Mouse (Mus musculus) limb, embryonic 14.5 days (tissue): Measurements from ENCODE around the gene Gm20388. TPM values are rescaled to one million over a fixed set of nuclear protein-coding genes. Genes with fewer than 3 reads are reported as not detected.

Experiments used
- ATAC-seq: fragments of 200-750 bp; cut with Nextera tagmentation; 2 replicates; pipeline ENCODE4 v1.8.0; 2017; ENCODE audit warnings: low read depth, moderate number of reproducible peaks, moderate TSS enrichment; ENCODE audit not compliant: low FRiP score
- DNase-seq: peaks from one replicate; pipeline ENCODE4 v3.0.0-alpha.2; 2015; ENCODE audit warnings: low spot score
- H3K27ac ChIP-seq: fragments of 300-500 bp; sonication (generic); replicated peaks from 2 replicates; pipeline ENCODE4 v1.5.1; 2014; ENCODE audit warnings: low read depth, mild to moderate bottlenecking, low read length, moderate library complexity, mixed read lengths
- H3K27me3 ChIP-seq: fragments of 300-500 bp; sonication (generic); 2 replicates; pipeline ENCODE4 v1.6.1; 2014; ENCODE audit warnings: low read length, mixed read lengths; ENCODE audit not compliant: control insufficient read depth, insufficient read depth
- H3K36me3 ChIP-seq: fragments of 300-500 bp; sonication (generic); 2 replicates; pipeline ENCODE4 v1.6.1; 2014; ENCODE audit warnings: mild to moderate bottlenecking, low read length, moderate library complexity, mixed read lengths; ENCODE audit not compliant: control insufficient read depth, insufficient read depth
- H3K4me1 ChIP-seq: fragments of 300-500 bp; sonication (generic); 2 replicates; pipeline ENCODE4 v1.6.1; 2014; ENCODE audit warnings: antibody characterized with exemption, low read length, mixed read lengths; ENCODE audit not compliant: control insufficient read depth, insufficient read depth
- H3K4me2 ChIP-seq: fragments of 300-500 bp; sonication (generic); replicated peaks from 2 replicates; pipeline ENCODE4 v1.6.1; 2014; ENCODE audit warnings: low read depth, mild to moderate bottlenecking, low read length, moderate library complexity; ENCODE audit not compliant: severe bottlenecking
- H3K4me3 ChIP-seq: fragments of 300-500 bp; sonication (generic); replicated peaks from 2 replicates; pipeline ENCODE4 v1.5.1; 2014; ENCODE audit warnings: low read length
- H3K9ac ChIP-seq: fragments of 300-500 bp; sonication (generic); 2 replicates; pipeline ENCODE4 v1.6.1; 2014; ENCODE audit warnings: mild to moderate bottlenecking, low read depth, low read length, moderate library complexity; ENCODE audit not compliant: severe bottlenecking
- H3K9me3 ChIP-seq: fragments of 300-500 bp; sonication (generic); 2 replicates; pipeline ENCODE4 v1.6.1; 2016; ENCODE audit warnings: low read length; ENCODE audit not compliant: control insufficient read depth
- POLR2A ChIP-seq: fragments of 200-500 bp; IDR thresholded peaks from 2 replicates; pipeline ENCODE4 v1.8.0; 2012; ENCODE audit warnings: inconsistent platforms, mild to moderate bottlenecking, moderate library complexity, borderline replicate concordance; ENCODE audit not compliant: insufficient read depth, insufficient read length; ENCODE audit errors: extremely low read depth
- WGBS: fragments of 180-500 bp; shearing (Covaris S2); extraction: QIAGEN DNeasy Blood & Tissue Kit; methylation state at CpG from one replicate; pipeline ENCODE4 v1.1.7; 2014; 5-methylcytosine and 5-hydroxymethylcytosine counted together
- polyA plus RNA-seq, 2 experiments: library from polyadenylated mRNA; depleted of rRNA in 1 of 2; stranded (reverse) in 1 of 2; unstranded in 1 of 2; fragments of >200 nt; fragmentation: Nextera tagmentation in 1 of 2; extraction: Ambion mirVana in 1 of 2; gene quantifications; 2 replicates each; pipeline versions ENCODE4 v1.2.1 to v1.2.3; 2012 to 2014

Gm20388 gene
- polyA plus RNA-seq, 2 experiments: 1.9 to 49.9 TPM

DNA sequence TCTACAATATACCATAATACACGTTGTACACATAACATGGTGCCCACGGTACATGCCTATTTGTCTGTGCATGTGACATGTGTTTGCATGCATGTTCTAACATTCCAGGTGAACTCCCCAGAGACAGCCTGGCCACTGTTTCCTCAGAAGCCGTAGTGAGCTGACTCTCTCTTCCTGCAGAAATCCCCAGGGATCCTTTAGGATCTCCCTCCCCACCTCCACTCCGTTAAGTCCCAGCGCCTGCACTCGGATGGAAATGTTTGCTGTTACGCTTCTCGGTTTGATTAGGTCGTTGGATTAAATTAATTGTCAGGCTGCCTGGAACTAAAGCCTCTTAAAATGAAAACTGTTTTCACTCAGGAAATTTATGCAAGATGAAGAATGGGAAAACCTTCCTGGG is 4352.4 kb downstream of the Gm20388 start:
- ATAC-seq: no peak
- Histone ChIP-seq H3K4me1 (peaks cover 24% of the 10 kb centered on the region), H3K4me2 (no peak overlapping the region), H3K9me3 (no peaks in the 10 kb centered on the region), H3K27me3 (no peaks in the 10 kb centered on the region), H3K36me3 (no peaks in the 10 kb centered on the region), H3K4me3 (no peak overlapping the region), H3K27ac (no peak overlapping the region), H3K9ac (no peak overlapping the region)
- DNase-seq: no peak
- TF ChIP-seq POLR2A: no peak
- WGBS: 45% methylated on average over 9 of the region's 9 CpGs

DNA sequence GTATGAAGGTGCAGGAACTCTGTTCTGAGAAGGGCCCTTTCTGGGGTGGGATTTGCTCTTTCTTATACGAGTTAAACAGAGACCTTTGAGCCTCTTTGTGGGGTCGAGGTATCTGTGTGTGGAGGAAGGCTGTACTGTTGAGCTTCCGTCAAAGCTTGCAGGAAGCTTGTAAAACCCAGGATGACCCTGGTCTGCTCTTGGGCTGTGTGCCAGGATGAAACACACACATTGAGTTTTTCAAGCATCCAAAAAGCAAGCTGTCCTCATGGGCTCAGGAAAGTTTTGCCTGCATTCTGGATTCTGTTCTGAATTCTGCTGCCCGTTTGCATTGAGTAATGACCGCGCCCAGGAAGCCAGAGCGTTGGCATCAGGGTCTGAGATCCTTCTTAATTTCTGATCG is 4353.4 kb downstream of the Gm20388 start:
- H3K4me2 ChIP-seq: no peak overlapping the region
- TF ChIP-seq POLR2A: no peak
- H3K27ac ChIP-seq: no peak overlapping the region
- 64% methylated on average over 8 of the region's 8 CpGs for WGBS
- ATAC-seq: no peak
- no peak for DNase-seq
- no peaks in the 10 kb centered on the region for H3K36me3 ChIP-seq
- no peak overlapping the region for H3K9ac ChIP-seq
- peaks cover 22% of the 10 kb centered on the region for H3K4me1 ChIP-seq
- no peak overlapping the region for H3K4me3 ChIP-seq
- no peaks in the 10 kb centered on the region for H3K27me3 ChIP-seq
- H3K9me3 ChIP-seq: no peaks in the 10 kb centered on the region

DNA sequence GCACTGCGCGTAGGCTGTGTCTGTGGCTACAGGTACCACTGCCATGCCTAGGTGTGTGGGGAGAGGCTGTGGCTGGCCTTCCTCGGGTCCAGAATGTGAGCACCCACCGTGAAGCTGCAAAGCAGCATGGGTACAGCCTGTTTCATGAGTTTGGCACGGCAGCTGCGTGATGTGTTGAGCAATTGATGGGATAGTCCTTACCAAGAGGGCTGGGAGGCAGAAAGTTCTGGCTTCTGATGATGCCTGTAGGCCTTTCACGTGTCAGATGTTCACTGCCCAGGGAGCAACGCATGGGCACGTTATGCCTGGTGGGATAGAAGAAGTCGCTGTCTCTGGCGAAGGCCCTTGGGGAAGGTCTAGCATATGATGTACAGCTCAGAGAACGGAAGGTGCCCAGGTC is 4354.0 kb downstream of the Gm20388 start:
- H3K27ac ChIP-seq: no peak overlapping the region
- no peak for TF ChIP-seq POLR2A

DNA sequence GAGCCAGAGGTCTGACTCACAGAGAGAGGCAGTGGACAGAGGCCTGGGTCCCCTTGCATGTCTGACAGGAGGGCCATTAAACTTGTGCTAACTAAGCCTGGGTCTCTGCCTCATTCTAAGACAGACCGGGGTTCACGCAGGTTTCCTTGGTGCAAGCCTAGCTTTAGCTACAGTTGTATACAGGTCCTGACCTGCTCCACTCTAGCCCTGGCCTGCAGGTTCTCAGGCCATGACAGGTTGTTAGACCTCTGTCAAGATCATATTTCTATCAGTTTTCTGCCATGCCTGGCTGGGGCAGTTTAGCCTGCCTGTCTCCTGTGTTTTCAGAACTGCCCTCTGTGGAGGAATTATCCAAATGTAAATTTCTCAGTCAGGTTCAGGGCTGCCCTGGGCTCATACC is 4354.5 kb downstream of the Gm20388 start:
- 82% methylated on average over 2 of the region's 2 CpGs for WGBS
- DNase-seq: no peak
- H3K36me3 ChIP-seq: no peaks in the 10 kb centered on the region
- peaks cover 28% of the 10 kb centered on the region for H3K4me1 ChIP-seq
- no peak for TF ChIP-seq POLR2A
- H3K4me2 ChIP-seq: no peak overlapping the region
- ATAC-seq: no peak
- H3K4me3 ChIP-seq: no peak overlapping the region
- no peak overlapping the region for H3K27ac ChIP-seq
- H3K9me3 ChIP-seq: no peaks in the 10 kb centered on the region
- H3K27me3 ChIP-seq: no peaks in the 10 kb centered on the region
- no peak overlapping the region for H3K9ac ChIP-seq

More for the DNA sequence above, 4354.0 kb downstream of the Gm20388 start:
- no peak for DNase-seq
- H3K4me1 ChIP-seq: peaks cover 23% of the 10 kb centered on the region
- H3K9me3 ChIP-seq: no peaks in the 10 kb centered on the region
- H3K9ac ChIP-seq: no peak overlapping the region
- H3K4me2 ChIP-seq: no peak overlapping the region
- no peaks in the 10 kb centered on the region for H3K27me3 ChIP-seq
- no peak for ATAC-seq
- H3K36me3 ChIP-seq: no peaks in the 10 kb centered on the region
- no peak overlapping the region for H3K4me3 ChIP-seq
- whole genome bisulfite sequencing: 84% methylated on average over 12 of the region's 12 CpGs

DNA sequence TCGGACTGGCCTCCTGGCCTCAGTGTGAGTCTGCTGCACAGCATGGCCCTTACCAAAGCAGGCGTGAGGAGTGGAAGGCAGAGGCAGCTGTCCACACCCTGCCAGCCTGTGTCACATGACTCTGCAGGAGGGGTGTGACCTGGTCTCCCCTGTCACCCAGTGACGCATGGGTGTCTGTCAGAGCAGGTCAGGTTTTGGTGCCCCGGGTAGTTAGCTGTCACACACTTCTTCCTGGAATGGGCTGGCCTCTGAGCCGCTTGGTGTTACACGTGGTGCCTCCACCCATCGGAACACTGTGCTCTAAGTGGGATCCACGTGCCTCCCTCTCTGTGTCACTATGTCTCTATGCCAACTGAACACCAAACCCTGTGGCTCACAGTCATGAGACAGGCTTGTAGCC is 4355.2 kb downstream of the Gm20388 start:
- H3K27ac ChIP-seq: no peak overlapping the region
- no peak for DNase-seq
- H3K4me1 ChIP-seq: peaks cover 33% of the 10 kb centered on the region
- 53% methylated on average over 8 of the region's 8 CpGs for WGBS
- H3K9me3 ChIP-seq: no peaks in the 10 kb centered on the region
- no peak overlapping the region for H3K4me2 ChIP-seq
- no peaks in the 10 kb centered on the region for H3K27me3 ChIP-seq
- H3K36me3 ChIP-seq: no peaks in the 10 kb centered on the region
- no peak for ATAC-seq
- H3K9ac ChIP-seq: no peak overlapping the region
- H3K4me3 ChIP-seq: no peak overlapping the region
- no peak for TF ChIP-seq POLR2A

DNA sequence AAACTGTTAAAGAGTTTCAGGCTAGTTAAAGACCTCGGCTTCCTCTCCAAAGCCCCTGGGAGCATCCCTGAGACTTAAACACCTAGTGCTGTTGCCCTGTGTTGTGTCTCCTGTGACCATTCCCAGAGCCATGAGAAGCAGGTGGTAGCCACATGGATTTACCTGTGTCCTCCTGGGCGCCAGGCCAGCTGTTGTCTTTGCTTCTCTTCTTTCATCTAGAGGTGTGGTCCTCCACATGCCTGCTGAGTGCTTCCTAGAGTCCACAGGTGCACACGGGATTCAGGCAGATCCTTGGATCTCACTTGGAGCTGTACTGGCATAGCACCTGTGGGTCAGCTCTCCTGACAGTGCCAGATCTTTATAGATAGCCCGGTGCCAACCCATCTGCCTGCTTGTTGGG is 4356.6 kb downstream of the Gm20388 start:
- TF ChIP-seq POLR2A: no peak
- Histone ChIP-seq H3K27ac (no peak overlapping the region), H3K36me3 (no peaks in the 10 kb centered on the region), H3K27me3 (no peaks in the 10 kb centered on the region), H3K4me2 (no peak overlapping the region), H3K9me3 (no peaks in the 10 kb centered on the region), H3K9ac (no peak overlapping the region), H3K4me1 (peaks cover 37% of the 10 kb centered on the region), H3K4me3 (no peak overlapping the region)
- WGBS: 58% methylated on average over 4 of the region's 4 CpGs
- ATAC-seq (no peak), DNase-seq (no peak)
